Mouse (Mus musculus) lung, postnatal 10 days (tissue): ENCODE results near the gene Stom.
A peak's percentile ranks its signal among the peaks of the same experiment; 100 is the strongest.

Source experiments
- DNase-seq: peaks from one replicate; pipeline ENCODE4 v3.0.0; 2021

Stom gene

DNA sequence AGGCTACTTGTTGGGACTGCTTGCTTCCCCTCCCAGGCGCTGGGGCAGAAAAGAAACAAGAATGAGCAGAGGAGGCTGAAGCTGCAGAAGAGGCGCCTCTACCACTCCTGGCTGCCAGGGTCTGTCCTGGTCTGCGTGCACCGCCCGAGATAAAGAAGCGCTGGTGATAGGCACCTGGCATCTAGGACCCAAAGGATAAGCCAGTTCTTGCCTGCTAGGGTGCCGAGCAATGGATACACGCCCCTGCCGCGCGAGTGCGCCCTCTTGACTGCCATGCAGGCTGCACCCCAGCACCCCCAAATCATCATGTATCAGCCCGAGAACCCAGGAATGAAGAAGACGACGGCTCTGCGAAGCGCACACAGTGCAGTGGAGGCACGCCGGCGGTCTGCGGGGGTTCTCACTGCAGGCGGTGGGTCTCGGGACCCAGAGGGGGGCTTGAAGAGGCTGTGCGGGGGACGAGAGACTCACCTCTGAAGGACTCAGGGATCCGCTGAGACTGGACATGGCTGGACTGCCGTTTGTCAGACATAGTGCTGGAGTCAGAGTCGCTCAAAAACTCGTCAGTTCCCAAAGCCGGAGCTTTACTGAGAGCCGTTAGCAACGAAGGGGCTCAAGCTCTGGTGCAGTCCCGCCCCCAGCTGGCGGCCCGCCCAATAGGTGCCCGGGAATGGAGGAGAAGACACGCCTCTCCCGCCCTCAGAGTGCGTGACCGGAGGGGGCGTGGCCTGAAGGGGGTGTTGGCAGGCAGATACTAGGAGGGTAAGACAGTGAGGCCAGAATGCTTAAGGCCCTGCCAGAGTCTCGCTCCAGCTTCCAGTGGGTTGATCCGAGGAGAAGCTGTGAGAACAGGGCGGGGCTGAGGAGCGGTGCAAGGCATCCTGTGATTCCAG lies at the start of gene Stom:
TSS of gene Stom (minus strand) at position 589 of the 893 bp plus-strand sequence.
- peak; percentile 100 for DNase-seq

DNA sequence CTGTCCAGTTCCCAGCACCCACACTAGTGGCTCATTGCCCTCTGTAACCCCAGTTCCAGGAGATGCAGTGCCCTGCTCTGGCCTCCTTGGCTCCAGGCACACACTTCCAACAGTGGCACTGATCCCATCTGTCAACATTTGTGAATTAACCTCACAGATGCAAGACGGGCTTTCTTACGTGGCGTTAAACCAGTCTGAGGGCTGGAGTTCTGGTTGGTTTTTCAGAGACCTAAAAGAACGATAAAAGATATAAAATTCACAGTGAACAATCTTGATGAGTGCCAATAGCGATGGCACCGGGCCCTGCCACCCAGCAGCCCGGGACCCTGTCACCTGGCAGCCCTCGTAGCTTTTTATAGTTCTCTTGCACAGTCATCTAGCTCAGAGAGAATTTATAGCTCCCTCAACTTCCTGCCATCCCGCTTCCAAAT lies 48.7 kb upstream of the Stom start:
- DNase-seq = no peak

DNA sequence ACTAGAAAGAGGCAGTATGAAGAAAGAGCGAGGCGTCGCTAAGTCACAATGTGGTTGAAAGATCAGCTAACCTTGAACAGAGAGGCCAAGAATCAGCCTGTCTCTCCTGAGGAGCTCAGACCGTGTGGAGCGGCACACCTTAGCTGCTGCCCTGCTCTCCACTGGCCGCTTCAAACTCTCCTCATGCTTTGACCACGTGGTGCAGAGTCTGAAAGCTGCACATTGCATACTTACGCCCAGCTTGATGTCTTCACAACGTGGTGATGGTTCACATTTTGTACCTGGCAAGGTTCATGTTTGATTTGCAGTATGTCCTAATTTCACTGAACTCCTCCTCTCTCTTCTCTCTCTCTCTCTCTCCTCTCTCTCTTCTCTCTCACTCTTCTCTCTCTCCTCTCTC lies 42.5 kb upstream of the Stom start:
- DNase-seq = no peak

DNA sequence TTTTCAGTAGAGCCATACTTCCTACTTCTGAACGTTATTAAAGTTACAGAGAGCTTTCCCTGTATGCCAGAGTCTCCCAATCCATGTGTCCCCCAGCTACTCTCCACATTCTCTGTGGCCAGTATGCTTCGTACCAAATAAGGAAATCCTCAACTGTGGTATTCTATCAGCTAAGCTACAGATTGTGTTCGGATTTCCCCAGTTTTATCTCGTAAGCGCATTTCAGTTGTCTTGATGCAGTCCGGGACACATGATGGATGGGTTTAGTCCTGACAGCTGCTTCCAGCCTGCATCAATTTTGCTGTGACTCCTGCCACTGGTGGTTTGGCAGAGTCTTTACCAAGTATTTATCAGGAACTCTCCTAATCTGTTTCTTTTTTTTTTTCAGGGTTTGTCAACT lies 40.8 kb upstream of the Stom start:
- no peak for DNase-seq

DNA sequence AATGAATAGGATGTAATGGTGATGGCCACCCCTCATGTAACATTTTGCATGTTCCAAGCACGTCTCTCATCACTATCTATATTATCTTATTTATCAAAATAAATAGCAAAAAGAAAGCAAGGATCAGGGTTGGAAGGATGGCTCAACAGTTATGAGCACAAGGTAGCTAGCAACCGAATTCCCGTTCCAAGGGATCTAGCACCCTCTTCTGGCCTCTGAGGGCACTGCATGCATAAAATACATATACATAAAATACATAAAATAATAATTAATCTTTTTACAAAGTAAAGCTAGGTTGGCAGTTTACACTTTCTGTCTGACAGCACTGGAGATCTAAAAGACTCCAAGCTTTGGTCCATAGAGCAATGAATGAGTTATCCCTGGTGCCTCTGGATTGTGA lies 36.2 kb upstream of the Stom start:
- DNase-seq = peak; percentile 51

DNA sequence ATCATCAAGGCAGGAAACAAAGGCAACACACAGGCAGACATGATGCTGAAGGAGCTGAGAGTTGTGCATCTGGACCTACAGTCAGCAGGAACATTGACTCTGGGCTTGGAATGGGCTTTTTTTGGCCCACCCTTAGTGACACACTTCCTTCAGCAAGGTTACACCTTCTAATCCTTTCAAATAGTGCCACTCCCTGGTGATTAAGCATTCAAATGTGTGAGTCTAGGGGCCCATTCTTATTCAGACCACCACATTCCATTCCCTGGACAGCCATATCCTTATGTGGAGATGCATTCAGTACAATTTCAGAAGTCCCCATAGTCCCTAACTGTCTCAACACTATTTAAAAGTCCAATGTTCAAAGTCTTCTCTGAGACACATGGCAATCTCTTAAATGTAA lies 33.9 kb upstream of the Stom start:
- no peak for DNase-seq

DNA sequence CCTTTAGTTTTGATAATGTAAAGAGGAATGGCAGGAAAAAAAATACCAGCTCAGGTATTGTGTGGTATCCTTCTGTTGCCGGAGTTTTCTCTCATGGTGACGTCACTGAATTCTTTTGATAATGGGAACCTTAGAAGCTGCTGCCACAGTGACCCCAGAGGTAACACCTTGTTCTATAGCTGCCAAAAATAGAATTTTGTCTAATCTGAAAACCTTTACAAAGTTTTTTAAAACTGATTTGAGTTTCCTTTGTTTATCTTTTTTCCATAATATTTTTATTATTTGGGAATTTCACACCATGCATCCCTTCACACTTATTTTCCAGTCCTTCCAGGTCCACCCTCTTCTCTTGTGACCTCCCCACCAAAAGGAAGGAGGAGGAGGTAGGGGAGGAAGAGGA lies 30.9 kb upstream of the Stom start, which contains the start of gene 4930568D16Rik:
TSS of gene 4930568D16Rik (minus strand) at position 101 of the 400 bp plus-strand sequence.
- DNase-seq = no peak

DNA sequence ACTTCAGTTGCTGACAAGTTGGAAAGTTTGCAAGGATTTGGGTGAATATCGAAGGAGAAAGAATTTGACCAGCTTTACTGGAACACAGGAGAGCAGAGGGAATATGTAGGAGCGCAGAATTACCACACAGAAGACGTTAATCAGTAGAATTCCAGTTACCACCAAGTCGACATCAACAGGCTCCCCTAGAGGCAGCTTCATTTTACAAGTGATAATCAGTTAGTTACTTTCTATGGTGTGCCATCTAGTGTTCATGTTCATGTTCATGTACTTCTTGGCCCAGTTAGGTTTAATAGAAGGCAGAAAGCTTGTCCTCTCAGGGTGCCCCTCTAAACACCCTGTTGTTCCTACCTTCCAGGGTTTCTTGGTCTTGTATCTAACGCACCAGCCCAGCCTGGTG lies 12.4 kb upstream of the Stom start:
- DNase-seq = peak; percentile 45

DNA sequence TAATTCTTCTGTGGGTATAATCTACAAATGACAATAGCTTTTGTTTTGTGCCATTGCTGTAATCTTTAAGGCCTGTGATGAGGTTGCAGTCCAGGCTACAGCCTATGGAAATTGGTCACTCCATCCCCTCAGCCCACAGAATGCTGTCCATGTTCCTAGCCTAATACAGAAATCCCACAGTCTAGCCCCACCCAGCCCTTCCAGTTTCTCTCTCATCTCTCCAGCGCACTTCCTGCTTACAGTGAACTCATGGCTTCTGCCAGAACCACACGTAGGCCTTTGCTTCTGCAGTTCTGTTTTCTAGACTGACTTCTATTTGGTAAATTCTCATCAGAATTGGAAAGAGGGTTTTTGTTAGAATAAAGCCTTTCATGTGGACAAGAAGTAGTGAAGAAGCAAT lies 9.2 kb upstream of the Stom start:
- DNase-seq = no peak

DNA sequence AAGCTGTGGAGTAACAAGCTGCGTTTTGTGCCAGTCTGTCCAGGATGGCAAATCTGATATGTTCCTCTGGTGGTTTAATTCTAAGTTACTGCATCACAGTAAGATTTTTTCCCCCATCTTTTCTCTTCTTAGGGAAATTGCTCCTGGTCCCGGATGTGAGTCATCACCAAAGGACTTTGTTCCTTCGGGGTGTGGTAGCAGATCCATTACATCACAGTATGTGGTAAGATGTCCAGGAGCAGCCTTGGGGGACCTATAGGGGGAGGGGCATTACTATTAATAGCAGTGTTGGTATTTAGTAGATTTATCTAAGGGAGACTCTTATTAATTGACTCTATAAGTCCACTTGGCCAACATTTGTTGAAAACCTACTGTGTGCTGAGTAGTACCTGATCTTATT lies 5.8 kb upstream of the Stom start:
- DNase-seq = no peak

DNA sequence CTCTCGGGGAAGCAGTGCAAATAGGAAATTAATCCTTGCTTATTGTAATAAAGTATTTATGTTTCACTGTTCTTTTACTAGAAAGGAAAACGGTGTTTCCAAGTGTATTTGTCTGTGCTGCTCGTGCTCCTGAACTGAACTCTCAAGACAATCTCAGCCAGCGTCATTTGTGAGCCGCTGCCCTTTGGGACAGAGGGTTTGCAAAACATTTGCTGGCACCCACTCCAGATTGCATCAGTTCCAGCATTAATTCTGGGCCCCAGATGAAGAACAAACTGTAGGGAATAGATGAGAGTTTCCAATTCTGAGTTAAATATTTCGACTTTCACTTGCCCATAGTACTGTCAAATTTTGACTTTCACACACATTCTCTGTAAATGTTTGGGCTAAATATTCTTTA lies 1.9 kb upstream of the Stom start:
- DNase-seq = peak; percentile 79

DNA sequence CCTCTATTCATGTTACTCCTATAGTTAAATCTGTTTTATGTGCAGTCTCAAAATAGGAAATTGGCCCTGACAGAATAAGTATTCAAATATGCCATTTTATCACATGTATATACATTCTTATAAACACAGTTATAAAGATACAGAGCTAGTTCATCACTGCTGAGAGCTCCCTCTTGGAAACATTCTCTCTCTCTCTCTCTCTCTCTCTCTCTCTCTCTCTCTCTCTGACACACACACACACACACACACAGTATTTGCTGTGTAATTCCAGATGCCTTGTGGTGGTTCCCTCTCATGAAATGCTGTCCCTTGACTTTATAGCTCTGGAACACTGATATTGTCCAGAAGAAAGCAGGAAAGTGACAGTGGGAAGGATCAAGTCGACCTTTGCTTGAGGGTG lies 1.3 kb upstream of the Stom start:
- DNase-seq = no peak

DNA sequence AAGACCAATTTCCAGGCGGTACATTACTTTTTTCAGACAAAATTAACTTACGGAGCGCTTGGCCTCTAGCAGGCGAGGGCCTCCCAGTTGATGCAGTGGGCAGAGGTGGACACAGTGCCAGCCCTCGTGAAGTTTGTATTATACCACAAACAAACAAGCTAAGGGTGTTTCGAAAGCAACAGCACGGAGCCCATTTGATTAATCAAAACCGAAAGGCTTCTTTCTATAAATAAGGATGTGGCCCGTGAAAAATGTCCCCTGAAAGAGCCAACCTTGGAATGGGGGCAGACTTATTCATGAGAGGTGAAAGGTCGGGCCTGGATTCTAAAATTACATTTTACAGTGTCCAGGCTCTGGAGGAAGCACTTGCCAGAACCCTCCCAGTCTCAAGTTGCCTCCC lies 643 bp upstream of the Stom start:
- peak; percentile 45 for DNase-seq

DNA sequence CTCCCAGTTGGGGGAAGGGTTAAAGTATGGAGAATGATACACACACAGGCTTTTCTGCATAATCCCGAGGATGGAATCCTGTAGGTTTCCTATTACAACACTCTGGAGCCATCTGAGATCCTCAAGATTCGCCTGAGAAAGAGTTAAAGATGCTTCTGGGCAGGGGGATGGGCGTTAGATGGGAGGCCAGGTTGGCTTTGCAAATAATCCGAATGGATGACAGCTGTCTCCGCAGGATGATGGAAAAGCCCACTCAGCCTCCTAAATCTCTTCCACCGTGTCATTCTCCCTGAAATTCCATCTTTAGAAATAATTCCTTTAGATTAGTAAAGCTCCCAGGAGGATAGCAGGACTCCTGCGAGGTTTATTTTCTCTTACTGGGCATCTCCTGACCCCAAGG lies 1.2 kb downstream of the Stom start:
- DNase-seq = no peak

DNA sequence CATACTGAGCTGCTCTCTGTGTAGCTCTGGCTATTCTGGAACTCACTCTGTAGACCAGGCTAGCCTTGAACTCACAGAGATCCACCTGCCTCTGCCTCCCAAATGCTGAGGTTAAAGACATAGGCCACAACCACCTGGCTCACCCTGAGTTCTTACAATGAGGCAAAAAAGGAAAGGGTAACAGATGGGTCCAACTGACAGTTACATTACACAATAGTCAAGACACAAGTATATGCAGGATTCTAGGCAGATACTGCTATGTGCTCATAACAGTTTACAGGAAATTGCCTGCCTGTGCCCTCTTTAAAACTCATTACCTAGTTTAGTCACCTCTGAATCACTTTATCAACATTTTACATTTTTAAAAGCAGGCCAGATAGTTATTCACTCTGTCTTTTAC lies 3.1 kb downstream of the Stom start:
- DNase-seq = no peak

DNA sequence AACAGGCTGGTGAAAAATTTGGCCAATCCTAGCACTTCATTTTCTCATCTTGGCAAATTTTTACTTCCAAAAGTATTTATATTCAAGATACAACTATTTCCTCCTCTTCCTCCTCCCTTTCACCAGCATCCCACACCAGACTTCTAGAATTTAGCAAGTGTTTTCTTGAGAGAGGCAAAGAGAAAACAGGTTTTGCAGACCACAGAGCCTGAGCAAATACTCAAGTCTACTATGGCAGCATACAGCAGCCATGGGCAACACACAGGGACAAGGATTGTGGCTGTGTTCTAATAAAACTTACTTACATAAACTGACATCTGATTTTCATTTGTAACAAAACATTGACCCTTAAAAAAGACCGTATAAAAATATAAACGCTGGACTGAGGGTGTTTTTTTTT lies 5.6 kb downstream of the Stom start:
- no peak for DNase-seq

DNA sequence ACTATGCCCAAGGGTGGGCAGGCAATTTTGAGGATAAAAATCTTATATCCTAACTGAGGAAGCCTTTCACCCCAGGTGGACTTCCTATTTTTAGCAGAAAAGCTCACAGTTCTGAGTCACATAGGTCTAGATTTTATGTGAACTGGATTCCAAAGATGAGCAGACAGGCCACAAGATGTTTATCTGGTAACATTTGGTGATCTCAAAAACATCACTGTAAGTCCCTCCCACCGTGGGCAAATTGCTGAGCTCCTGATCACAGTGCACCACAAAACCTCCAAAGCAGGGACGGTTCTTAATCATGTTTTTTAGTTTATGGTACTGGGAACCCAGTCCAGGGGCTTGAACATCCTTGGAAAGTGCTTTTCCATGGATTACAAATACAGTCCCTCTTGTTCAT lies 7.7 kb downstream of the Stom start:
- no peak for DNase-seq

DNA sequence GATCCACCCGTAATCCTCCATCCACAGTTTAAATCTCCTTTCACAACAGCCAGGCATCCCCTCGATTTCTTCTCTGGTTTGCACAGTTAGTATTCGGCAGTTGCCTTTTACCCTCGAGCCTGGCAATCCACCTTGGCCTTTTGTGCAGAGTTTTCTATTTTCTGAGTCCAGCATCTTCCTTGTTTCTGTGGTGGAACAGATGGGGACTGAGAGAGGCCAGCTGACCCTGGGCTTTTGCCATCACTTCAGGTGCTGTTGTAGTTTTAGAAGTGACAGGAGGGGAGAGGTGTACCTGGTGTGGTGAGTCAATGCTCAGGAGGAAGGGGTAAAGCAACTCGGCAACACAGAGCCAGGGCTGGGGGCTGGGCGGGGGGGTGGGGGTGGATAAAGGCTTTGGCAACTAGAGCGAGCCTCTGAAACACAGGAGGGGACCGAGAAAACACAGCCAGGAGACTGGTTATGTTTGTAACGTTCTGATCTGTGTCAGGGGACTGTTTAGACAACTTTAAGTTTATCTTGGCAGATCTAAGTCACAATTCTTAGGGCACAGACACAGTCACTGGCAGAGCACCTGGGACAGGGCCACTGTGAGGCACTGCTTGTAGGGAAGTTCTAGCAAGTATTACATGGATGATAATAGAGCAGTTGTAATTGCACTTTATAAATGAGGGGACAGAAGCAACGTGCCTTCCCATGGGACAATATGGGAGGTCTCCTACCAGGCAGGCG lies 8.5 kb downstream of the Stom start:
- no peak for DNase-seq

DNA sequence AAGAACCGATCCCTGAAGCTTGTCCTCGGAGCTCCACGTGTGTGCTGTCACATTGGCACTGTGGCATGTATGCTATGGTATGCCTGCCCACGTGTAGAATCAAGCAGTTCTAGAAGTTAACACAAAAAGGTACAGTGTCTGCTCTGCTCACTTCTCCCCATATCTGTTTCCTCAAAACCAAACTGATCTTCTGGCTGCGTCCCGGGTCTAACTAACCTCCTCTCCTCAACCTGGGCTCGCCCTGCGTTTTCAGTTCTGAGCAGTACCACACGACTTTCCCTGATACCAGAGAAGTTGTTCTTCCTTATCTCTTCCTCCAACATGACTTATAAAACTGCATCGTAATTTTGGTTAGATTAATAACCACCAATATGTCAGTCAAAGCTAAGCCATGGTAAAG lies 9.2 kb downstream of the Stom start:
- no peak for DNase-seq

DNA sequence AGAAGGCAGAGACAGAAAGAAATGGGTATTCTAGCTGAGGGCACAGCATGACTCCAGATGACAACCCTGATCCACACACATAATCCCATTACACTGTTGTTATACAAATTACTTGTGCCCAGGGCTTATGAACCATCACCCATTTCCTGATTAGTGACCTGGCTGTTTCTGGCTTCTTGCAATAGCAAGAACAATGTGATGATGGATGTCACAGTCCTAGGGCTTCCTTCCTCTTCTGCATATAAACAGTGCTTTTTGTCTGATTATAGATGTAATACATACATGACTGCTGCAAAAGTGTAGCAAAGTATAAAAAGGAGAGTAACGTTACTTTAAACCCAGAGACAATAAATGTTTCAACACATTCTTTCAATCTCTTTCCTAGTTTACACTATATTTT lies 9.8 kb downstream of the Stom start:
- DNase-seq = peak; percentile 33

DNA sequence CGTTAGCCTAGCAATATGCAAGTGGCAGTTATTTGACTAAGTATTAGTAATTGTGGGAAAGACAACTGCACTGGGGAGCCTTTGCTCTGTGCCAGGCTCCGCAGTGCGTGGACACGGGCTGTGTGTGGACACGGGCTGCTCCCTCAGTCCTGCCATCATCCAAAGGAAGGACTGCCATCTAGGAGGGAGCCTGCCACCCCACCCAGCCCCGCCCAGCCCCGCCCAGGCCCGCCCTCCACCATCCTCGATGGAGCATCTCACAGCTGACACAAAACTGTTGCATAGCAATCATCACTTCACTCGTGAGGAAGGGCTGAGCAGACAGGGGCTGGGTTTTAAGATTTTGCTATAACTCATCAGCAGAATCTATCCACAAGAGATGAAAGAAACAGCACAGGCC lies 10.8 kb downstream of the Stom start:
- no peak for DNase-seq

DNA sequence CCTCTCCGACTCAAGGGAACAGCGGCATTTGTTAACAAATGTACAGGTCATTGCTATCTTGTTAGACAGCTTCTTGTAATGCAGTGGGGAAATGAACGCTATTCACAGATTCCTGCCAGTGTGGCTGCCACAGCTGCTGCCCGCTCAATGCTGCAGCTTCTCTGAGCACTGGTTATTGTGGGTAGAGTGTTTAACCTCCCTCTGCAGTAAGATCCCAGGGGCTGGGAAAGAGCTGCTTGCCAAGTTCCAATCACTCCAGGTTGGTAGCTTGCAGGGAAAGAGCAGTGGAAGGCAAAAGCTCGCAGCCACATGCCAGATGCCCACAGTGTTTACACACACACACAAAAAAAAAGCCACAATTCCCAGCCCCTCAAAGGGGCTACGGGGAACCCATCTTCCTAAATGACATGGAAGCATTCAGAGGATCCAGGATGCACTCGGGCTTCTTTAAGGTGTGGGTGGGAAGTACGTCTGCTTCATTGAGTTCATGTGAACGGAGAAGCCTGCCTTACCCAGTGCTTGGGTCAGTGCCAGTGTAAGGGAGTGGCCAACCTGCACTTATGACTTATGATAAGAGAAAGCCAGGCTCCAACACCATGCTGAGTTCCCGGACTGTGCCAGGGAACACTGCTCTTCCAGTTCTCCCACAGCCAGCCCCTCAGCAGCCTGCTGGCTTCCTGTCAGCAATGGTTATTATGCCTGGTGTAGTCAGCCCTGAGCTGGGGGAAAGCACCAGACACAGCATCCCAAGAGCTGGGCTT lies 14.2 kb downstream of the Stom start:
- peak; percentile 74 for DNase-seq

DNA sequence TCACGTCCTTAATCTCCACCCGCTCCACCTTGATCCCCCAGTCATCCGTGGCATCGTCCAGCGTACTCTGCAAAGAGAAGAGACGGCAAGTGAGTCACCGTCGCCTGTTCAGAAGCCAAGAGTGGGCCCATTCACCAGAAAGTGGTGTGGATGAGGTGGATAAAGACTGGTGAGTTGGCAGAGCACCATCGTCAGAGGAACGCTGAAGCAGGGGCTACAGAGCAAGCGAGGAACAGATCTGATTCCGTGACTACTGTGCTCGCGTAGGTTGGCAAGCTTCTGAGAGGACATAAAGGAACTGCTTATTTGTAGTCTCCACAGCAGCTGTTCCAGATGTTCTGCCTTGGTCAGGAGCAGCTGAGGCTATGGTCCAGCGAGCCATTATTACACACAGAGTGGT lies 16.4 kb downstream of the Stom start:
- no peak for DNase-seq

DNA sequence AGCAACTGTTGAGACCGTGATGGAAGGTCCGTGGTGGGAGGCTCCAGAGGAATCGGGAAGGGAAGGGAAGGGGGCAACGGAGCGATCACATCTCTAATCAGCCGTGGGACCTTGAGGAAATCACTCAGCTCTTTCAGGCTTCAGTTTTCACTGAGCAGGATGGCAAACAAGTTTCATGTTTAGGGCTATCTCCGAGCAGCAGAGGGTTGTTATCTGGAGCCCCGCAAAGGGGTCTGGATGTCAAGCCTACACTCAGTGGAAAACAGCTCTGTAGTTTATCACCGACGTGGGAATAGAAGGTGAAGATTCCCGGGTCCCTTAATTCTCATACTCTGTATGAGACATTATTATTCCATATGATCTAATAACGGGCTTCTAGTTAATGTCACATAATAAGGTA lies 18.4 kb downstream of the Stom start:
- no peak for DNase-seq
